25 mouse cellular contexts compared by ENCODE assay signal in the genomic region with DNA sequence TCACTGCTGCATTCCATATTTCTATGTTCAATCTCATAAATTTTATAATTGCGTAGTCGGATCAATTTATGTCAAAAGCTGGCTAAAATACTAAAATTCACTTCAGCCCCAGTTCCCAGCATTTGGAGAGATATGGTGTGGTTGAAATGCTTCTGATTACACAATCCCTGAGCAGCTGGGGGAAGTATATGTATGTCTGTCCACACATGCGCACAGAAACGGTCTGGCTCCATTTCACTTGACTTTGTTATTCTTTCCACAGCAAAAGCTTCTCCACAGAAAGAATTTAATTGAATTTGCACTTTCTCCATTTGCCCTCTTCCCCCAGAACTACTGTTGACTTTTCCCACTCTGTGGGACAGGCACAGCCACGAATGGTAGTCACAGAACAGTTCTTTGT.
DNase-seq lines count a peak whose midpoint lies in the region; ATAC-seq lines count a peak whose summit lies in the region.
"Had no signal": no experiment of that assay in that cellular context is flagged by ENCODE, and none has a peak within 500 bp of the region (broad histone marks: within the 10 kb centered on the region; RNA-seq: fewer than 3 reads in every experiment).

No protein-coding gene starts in this region.

- no peak overlapping the region for H3K4me2 ChIP-seq in lung, embryonic 15.5 days
- H3K4me2 ChIP-seq: heart, embryonic 15.5 days; hindbrain, embryonic 14.5 days; limb, embryonic 15.5 days; neural tube, embryonic 15.5 days had no signal

- 0 out of 2 replicates have a peak, but pooled peaks cover 3% of the 10 kb centered on the region for H3K4me1 ChIP-seq in lung, embryonic 15.5 days
- H3K4me1 ChIP-seq: limb, embryonic 15.5 days; midbrain, embryonic 10.5 days; neural tube, embryonic 15.5 days had no signal

- no peak for DNase-seq in lung, adult 18-20 months
- peak; percentile 48 for DNase-seq in NIH3T3 (ENCODE audit: low read depth)
- peak; percentile 32 for DNase-seq in embryo, embryonic 10.5 days (ENCODE audit: low spot score)
- DNase-seq in fibroblast of lung, adult 2 months (ENCODE audit: low read depth): peak; percentile 13
- DNase-seq in adrenal gland, adult 8-10 months: no peak
- DNase-seq in B cell, adult 2 months: no peak
- DNase-seq: cerebellum, adult 11 months; cerebellum, adult 9-11 months; heart, postnatal 4 days; kidney, adult 8-10 months; kidney, postnatal 14 days; lung, postnatal 36 days; thymus, adult 2 months; thymus, postnatal 4 days had no signal

- peak; percentile 55; the same call in 1 of the 2 replicates for ATAC-seq in lung, embryonic 15.5 days (ENCODE audit: borderline replicate concordance, extremely low read depth, low FRiP score, low TSS enrichment)
- ATAC-seq: inflammation-experienced regulatory T-cells, adult 6 months; midbrain, embryonic 16.5 days had no signal

- WGBS in lung, embryonic 15.5 days: 27% methylated on average over 5 of the region's 5 CpGs

- no peaks in the 10 kb centered on the region for H3K9me3 ChIP-seq in lung, embryonic 15.5 days
- H3K9me3 ChIP-seq: heart, embryonic 15.5 days; limb, embryonic 15.5 days; midbrain, embryonic 10.5 days; neural tube, embryonic 15.5 days had no signal

- no peak overlapping the region for H3K9ac ChIP-seq in lung, embryonic 15.5 days
- H3K9ac ChIP-seq: heart, embryonic 15.5 days; hindbrain, embryonic 14.5 days; limb, embryonic 15.5 days; liver, embryonic 14.5 days; neural tube, embryonic 15.5 days had no signal

- no peak overlapping the region for H3K4me3 ChIP-seq in lung, embryonic 15.5 days
- H3K4me3 ChIP-seq: heart, embryonic 15.5 days; layer of hippocampus, adult 2 months; limb, embryonic 15.5 days; midbrain, embryonic 10.5 days; myocyte; neural tube, embryonic 15.5 days had no signal

- no peaks in the 10 kb centered on the region for H3K27me3 ChIP-seq in lung, embryonic 15.5 days
- H3K27me3 ChIP-seq: heart, embryonic 15.5 days; limb, embryonic 15.5 days; neural tube, embryonic 15.5 days had no signal

- H3K36me3 ChIP-seq in lung, embryonic 15.5 days: no peaks in the 10 kb centered on the region
- H3K36me3 ChIP-seq: heart, embryonic 15.5 days; limb, embryonic 15.5 days; midbrain, embryonic 10.5 days; neural tube, embryonic 15.5 days had no signal

- H3K27ac ChIP-seq in lung, embryonic 15.5 days: 0 out of 2 replicates have a peak overlapping the region, but pooled peaks have one; percentile 10
- H3K27ac ChIP-seq: heart, embryonic 15.5 days; hindbrain, embryonic 14.5 days; layer of hippocampus, adult 2 months; limb, embryonic 15.5 days; liver, embryonic 14.5 days; midbrain, embryonic 10.5 days; neural tube, embryonic 15.5 days had no signal

Comparison
In these comparisons a context has a peak if more than half of its experiments do, and no peak if none do; other contexts are left out.
1. DNase-seq: peak in NIH3T3 (single experiment), embryo, embryonic 10.5 days (single experiment) and fibroblast of lung, adult 2 months (single experiment); none in lung, adult 18-20 months (0 of 2), adrenal gland, adult 8-10 months (single experiment) and B cell, adult 2 months (0 of 2).